Mouse (Mus musculus) lung, postnatal 0 days (tissue): Measurements from ENCODE around the gene Pp2d1.
"Not testable (repeated sequence)": the region's sequence is repeated elsewhere in the genome, so short reads cannot be mapped to it uniquely, and the experiment has no call there.

Source experiments
- CTCF ChIP-seq: IDR thresholded peaks from 2 replicates; pipeline ENCODE4 v1.5.1; 2016; ENCODE audit warnings: antibody characterized with exemption, mild to moderate bottlenecking
- EP300 ChIP-seq: IDR thresholded peaks from 2 replicates; pipeline ENCODE4 v1.6.1; 2016; ENCODE audit warnings: antibody characterized with exemption, mild to moderate bottlenecking, control low read depth

- TF ChIP-seq CTCF, EP300: not testable (repeated sequence)
Measured at GRCm38 (mm10) chr17:53570932-53571331, 31.7 kb upstream of the Pp2d1 start.
